Mouse (Mus musculus): ENCODE measurements around the gene Usb1. TPM values are rescaled to one million over a fixed set of nuclear protein-coding genes. Genes with fewer than 3 reads are reported as not detected.
"Not testable (repeated sequence)": the region's sequence is repeated elsewhere in the genome, so short reads cannot be mapped to it uniquely, and the experiment has no call there.

Usb1 gene
- total RNA-seq, 2 experiments from 2014 or later: 18.5 to 20.5 TPM

- DNase-seq: no peak
Measured at GRCm38 (mm10) chr8:95374429-95374828, 42.3 kb downstream of the Usb1 start.

DNA sequence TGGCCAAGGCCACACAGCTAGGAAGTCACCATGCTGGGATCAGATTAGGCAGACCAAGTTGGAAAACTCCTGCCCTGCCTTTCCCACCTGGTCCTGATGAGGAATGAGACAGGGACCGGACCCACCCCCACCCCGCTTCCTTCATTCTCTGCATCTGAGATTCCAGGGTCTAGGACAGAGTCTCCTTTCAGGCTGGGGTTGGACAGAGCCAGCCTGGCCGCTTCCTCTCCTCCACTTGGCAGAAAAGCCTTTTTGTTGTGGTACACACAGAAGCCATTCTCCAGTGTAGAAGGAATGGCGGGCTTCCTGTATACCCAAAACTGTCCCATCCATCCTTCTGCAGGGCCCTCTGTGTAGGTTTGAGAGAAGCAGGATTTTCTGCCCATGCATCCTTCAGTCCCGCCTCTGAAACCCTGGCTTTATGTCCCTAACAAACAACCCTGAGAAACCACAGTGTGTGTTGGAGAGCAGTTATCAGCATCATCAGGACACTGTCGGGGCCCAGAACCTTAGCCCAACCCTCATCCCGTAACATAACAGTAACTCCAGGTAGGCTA, 43.4 kb downstream of the Usb1 start:
- no peak for DNase-seq

DNA sequence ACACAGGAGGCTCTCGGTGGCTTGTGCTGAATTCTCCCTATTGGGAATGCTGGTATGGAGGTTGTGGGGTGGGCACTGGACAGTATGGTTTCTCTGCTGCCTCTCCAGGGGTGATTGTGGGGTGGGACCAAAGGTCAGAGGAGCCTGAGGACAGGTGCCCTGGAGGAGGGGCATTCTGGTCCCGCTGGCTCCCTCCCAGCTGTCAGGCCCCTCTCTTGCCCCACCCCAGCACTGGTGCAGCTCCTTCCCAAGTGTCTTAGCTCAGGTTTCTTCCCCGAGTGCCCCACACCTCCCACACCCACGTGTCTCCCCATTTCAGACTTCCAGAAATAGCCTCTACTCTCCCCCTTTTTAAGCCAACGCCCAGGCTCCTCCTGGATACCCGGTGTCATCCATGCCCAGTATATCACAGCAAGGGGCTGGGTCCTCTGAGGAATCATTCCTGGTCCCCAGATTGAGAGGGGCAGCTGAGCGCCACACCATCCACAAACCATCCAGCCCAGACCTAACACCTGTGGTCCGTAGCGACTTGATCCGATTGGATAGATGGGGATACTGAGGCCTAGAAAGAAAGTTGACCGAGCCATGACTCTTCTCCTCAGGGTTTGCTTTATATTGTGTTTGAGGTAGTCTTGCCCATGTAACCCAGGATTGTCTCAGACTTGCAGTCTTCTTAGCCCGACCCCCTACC, 44.4 kb downstream of the Usb1 start:
- no peak for DNase-seq

GRCm38 (mm10) chr8:95377101-95377500, 45.0 kb downstream of the Usb1 start:
- no peak for DNase-seq

DNA sequence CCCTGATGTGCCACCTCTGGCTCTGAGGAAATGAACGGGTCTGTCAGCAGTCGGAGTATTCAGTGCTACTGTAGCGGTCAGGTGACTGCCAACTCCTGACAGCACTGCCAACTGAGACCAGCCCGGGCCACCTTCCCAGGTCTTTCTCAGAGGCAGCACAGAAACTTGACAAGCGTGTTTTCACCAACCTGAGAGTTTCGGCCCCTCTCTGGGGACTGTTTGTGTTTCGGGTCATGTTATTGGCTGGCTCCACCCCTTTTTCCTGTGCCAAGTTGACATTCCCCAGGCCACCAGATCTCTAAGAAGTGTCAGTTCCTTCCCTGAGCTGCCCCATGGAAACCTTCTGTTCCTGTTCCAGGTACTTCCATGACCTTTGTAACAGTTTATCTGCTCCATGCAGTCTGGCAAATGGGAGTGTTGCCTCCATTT, 45.8 kb downstream of the Usb1 start:
- peak; percentile 62 for DNase-seq

- DNase-seq: not testable (repeated sequence)
Measured at GRCm38 (mm10) chr8:95378928-95379327, 46.8 kb downstream of the Usb1 start.

GRCm38 (mm10) chr8:95380953-95381352, 48.9 kb downstream of the Usb1 start:
- peak; percentile 29 for DNase-seq

DNA sequence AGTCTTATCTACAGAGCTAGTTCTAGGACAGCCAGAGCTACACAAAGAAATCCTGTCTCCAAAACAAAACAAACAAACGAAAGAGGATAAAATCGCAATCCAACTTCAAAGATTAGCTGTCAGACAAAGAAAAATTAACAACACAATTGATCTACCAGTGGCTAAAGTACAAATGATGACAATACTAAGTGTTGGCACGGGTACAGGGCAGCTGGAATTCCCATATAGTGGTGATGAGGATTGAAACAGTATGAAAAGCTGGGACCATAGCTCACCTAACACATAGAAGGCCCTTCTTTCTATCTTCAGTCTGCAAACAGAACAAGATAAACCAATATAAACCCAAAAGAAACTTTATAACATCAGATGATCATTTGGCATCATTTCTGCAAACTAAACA, 49.5 kb downstream of the Usb1 start:
- DNase-seq: no peak

- DNase-seq: no peak
Measured at GRCm38 (mm10) chr8:95384501-95384900, 52.4 kb downstream of the Usb1 start.

GRCm38 (mm10) chr8:95386037-95386436, 54.0 kb downstream of the Usb1 start:
- DNase-seq: no peak

GRCm38 (mm10) chr8:95387221-95387620, 55.1 kb downstream of the Usb1 start:
- DNase-seq: no peak

DNA sequence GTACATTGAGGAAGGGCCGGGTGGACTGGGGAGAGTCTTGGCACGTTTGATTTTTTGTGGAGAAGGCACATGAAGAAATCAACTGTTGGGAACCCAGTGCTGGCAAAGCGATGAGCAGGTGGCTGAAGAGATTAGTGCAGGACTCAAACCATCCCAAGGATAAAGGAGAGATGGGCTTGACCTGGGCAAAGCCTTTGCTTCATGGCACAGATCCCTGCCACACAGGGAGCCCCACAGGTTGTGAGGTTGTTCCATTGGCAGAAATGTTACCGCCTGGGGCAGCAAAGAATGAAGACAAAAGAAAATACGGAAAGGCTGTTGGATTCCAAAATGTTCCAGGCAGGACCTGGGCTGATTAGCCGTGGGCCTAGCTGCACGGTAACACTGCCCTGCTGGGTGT, 55.9 kb downstream of the Usb1 start:
- DNase-seq: no peak

- no peak for DNase-seq
Measured at GRCm38 (mm10) chr8:95390312-95390711, 58.2 kb downstream of the Usb1 start.

GRCm38 (mm10) chr8:95391101-95391500, 59.0 kb downstream of the Usb1 start:
- DNase-seq: no peak

DNA sequence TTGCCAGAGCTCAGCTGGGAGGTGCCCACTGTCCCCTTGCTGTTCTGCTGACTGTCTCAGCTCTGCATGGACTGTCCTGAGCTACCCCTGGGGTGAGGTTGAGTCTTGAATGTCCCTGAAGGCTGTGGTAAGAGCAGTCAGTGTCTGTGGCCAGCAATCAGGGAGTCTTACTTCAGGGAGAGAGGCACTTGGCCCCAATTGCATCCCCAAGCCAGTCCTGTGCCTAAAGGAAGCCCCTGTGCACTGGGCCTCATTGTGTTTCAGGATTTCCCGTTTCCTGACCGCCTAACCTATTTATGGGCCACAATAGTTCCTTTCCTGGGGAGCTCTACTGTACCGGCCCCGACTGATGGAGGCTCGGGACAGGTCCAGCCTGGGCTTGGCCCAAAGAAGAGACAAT, 60.5 kb downstream of the Usb1 start:
- DNase-seq: peak; percentile 18

DNA sequence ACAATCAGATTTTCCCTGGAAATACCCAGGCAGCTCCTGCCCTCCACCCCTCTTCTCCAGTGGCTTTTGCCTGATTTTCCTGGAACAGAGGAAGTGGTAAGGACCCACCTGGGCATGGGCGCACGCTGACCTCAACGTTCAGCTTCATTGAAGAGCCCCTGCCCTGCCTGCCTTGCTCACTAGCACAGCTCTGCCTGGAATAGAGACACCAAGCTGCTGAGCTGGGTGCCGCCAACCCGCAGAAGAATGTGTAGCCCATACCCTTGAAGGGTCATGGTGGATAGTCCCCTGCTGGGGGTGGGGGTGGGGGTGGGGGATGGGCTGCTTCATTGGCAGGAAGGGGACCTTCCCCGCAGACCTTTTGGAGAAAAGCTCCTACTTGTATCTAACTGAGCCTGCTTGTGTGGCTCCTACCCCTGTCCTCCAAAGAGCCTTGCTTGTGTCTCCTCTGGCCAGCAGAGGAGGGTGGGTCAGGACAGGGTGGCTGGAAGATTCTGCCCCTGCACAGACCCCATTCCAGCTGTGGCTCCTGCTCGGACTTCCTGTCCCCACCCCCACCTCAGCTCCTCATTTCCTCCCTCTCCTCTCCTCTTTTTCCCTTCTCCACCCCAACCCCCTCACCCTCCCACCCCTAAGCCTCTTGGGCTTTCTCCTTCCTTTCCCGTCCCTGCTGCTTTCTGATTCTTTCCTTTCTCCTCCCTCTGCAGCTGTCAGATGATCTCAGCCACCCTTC, 63.3 kb downstream of the Usb1 start:
- DNase-seq: no peak

DNA sequence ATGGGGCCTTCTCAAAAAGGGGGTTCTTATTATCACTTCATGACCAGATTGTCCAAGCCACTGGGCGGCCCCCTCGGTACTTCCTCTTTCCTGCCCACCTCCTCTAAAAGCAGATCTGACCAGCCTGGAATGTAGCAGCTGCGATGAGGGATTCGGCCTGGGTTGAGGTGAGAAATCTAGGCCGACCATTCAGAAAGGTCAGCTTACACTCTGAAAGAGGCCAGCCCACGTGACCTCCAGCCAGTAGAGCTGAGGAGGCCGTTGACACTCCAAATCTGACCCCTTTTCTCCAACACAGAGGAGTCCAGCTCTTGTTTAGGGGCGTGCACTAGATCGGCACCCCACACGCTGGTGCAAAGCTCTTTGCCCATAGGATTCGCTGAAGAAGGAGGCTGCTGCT, 64.7 kb downstream of the Usb1 start:
- DNase-seq: no peak

Other genes starting within 250 kb of the Usb1 start
- gene Kifc3, start 129.5 kb upstream of the Usb1 start, total RNA-seq (2021): 10 to 100 TPM; 80.0 to 89.0 TPM
- 1 to 10 TPM in 1 of 2 experiments, under 1 TPM in 1; 0.60 to 1.5 TPM for gene Cngb1, start 25.7 kb upstream of the Usb1 start, total RNA-seq (2021)
- gene Tepp, start 21.7 kb upstream of the Usb1 start, total RNA-seq (2021): not detected
- gene Zfp319, start 334 bp upstream of the Usb1 start, total RNA-seq (2021): 10 to 100 TPM; 10.5 to 11.3 TPM
- gene Mmp15, start 20.0 kb downstream of the Usb1 start, total RNA-seq (2021): 10 to 100 TPM; 23.0 to 32.7 TPM
- gene Cfap20, start 102.6 kb downstream of the Usb1 start, total RNA-seq (2021): 10 to 100 TPM; 48.4 to 57.7 TPM
- gene Csnk2a2, start 157.8 kb downstream of the Usb1 start, total RNA-seq (2021): 10 to 100 TPM; 68.8 to 70.0 TPM
- gene Ccdc113, start 201.8 kb downstream of the Usb1 start, total RNA-seq (2021): 1 to 10 TPM in 1 of 2 experiments, under 1 TPM in 1; 0.76 to 1.2 TPM
- gene Prss54, start 244.1 kb downstream of the Usb1 start, total RNA-seq (2021): not detected

Data from adrenal gland, postnatal 10 days (tissue).